Mouse (Mus musculus) heart, embryonic 13.5 days (tissue): ENCODE data around the gene Trim24. TPM values are rescaled to one million over a fixed set of nuclear protein-coding genes. Genes with fewer than 3 reads are reported as not detected.

Source experiments
- ATAC-seq: fragments of 200-750 bp; cut with Nextera tagmentation; 2 replicates; pipeline ENCODE4 v1.8.0; 2017; ENCODE audit warnings: moderate TSS enrichment; ENCODE audit not compliant: insufficient number of reproducible peaks, low FRiP score, low TSS enrichment; ENCODE audit errors: extremely low read depth
- H3K27ac ChIP-seq: fragments of 300-500 bp; sonication (generic); replicated peaks from 2 replicates; pipeline ENCODE4 v1.5.1; 2015; ENCODE audit warnings: moderate library complexity, mild to moderate bottlenecking, inconsistent platforms
- H3K27me3 ChIP-seq: fragments of 300-500 bp; sonication (generic); replicated peaks from 2 replicates; pipeline ENCODE4 v1.6.1; 2015; ENCODE audit warnings: mild to moderate bottlenecking, inconsistent platforms
- H3K36me3 ChIP-seq: fragments of 300-500 bp; sonication (generic); 2 replicates; pipeline ENCODE4 v1.6.1; 2015; ENCODE audit warnings: mild to moderate bottlenecking, inconsistent platforms
- H3K4me1 ChIP-seq: fragments of 300-500 bp; sonication (generic); 2 replicates; pipeline ENCODE4 v1.6.1; 2015; ENCODE audit warnings: inconsistent platforms
- H3K4me2 ChIP-seq: fragments of 300-500 bp; sonication (generic); 2 replicates; pipeline ENCODE4 v1.6.1; 2015; ENCODE audit warnings: inconsistent platforms, mild to moderate bottlenecking, moderate library complexity
- H3K4me3 ChIP-seq: fragments of 300-500 bp; sonication (generic); 2 replicates; pipeline ENCODE4 v1.5.1; 2015; ENCODE audit warnings: moderate library complexity, mild to moderate bottlenecking, inconsistent platforms
- H3K9ac ChIP-seq: fragments of 300-500 bp; sonication (generic); 2 replicates; pipeline ENCODE4 v1.6.1; 2015; ENCODE audit warnings: inconsistent platforms, mild to moderate bottlenecking, moderate library complexity
- H3K9me3 ChIP-seq: fragments of 300-500 bp; sonication (generic); 2 replicates; pipeline ENCODE4 v1.6.1; 2016; ENCODE audit warnings: inconsistent platforms
- whole genome bisulfite sequencing: fragments of 180-500 bp; shearing (Covaris S2); methylation state at CpG from one replicate; pipeline ENCODE4 v1.1.7; 2015; ENCODE audit warnings: mixed read lengths; 5-methylcytosine and 5-hydroxymethylcytosine counted together
- polyA plus RNA-seq: library from polyadenylated mRNA; unstranded; fragments of >200 nt; fragmentation: Nextera tagmentation; extraction: Ambion mirVana; gene quantifications from 2 replicates; pipeline ENCODE4 v1.2.1, GENCODE M21; 2015

Gene Trim24
- polyA plus RNA-seq, 1 experiment from 2014 or later, result 10.0 TPM

DNA sequence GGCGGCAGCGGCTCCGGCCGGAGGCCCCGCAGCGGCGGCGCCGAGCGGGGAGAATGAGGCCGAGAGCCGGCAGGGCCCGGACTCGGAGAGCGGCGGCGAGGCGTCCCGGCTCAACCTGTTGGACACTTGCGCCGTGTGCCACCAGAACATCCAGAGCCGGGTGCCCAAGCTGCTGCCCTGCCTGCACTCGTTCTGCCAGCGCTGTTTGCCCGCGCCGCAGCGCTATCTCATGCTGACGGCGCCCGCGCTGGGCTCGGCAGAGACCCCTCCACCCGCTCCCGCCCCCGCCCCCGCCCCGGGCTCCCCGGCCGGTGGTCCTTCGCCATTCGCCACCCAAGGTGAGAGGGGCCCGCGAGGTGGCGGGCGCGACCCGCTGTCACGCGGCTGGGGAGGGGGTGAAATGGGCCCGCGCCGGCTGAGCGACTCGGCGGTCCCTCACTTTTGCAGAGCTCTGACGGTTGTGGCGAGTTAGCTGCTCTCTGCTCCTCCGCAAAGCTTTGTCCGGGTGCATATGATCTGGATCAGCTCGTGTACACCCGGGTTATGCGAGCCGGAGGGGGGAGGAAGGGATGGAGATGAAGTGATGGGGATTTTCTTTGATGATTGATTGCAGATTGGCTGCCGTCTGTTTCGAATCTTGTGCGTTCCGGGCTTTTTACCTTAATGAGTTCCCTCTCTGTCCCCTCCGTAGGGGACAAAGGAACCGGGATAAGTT is 683 bp downstream of the Trim24 start:
- H3K27me3 ChIP-seq, result no peaks in the 10 kb centered on the region
- peaks cover 40% of the 10 kb centered on the region for H3K9me3 ChIP-seq
- peaks cover 40% of the 10 kb centered on the region for H3K36me3 ChIP-seq
- WGBS, result under 1% methylated on average over 66 of the region's 70 CpGs
- H3K4me3 ChIP-seq, result peak overlapping the region; percentile 93
- peak; percentile 8; the same call in 1 of the 2 replicates for ATAC-seq
- H3K9ac ChIP-seq, result peak overlapping the region; percentile 97
- 0 out of 2 replicates have a peak, but pooled peaks cover 4% of the 10 kb centered on the region for H3K4me1 ChIP-seq
- peak overlapping the region; percentile 73 for H3K4me2 ChIP-seq
- peak overlapping the region; percentile 99 for H3K27ac ChIP-seq

DNA sequence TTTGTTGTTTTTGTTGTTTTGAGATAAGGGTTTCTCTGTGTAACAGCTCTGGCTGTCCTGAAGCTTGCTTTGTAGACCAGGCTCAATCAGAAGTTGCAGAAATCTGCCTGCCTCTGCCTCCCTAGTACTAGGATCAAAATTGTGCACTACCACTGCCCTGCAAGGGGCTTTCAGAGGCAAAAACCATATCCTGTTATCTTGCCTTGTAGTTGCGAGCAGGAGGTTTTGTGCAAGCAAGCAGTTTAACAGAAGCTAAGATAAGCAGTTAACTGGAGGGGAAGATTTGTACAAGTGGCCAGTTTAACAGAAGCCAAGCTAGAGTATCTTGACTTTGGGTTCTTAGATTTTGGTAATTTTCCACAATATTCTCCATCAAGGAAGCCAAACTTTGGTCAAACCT is 2.2 kb downstream of the Trim24 start:
- H3K4me2 ChIP-seq, result peak overlapping the region; percentile 73; the same call in 1 of the 2 replicates
- ATAC-seq, result no peak
- peak overlapping the region; percentile 93; the same call in 1 of the 2 replicates for H3K4me3 ChIP-seq
- peaks cover 44% of the 10 kb centered on the region for H3K9me3 ChIP-seq
- WGBS, result 84% methylated on average over 1 of the region's 1 CpGs
- H3K36me3 ChIP-seq, result peaks cover 56% of the 10 kb centered on the region
- no peak overlapping the region for H3K27ac ChIP-seq
- no peak overlapping the region for H3K9ac ChIP-seq
- H3K27me3 ChIP-seq, result no peaks in the 10 kb centered on the region
- 0 out of 2 replicates have a peak, but pooled peaks cover 4% of the 10 kb centered on the region for H3K4me1 ChIP-seq

DNA sequence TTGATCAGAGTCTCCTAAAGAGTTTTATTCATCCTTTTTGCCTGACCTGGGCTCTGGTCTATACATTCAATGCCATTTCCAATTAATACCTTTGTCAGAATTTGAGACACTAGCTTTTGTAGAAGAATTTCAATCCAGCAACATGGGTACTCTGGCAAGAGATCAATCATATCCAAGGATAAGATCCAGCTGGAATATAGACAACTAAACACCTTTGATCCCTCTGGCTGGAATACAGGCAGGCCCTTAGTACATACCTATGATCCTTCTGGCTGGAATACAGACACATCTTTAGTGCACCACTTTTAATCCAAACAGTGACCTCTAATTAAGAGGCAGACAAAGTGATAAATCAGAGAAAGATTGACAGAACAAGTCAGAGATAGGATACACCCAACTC is 3.1 kb downstream of the Trim24 start:
- no peak for ATAC-seq
- no peak overlapping the region for H3K27ac ChIP-seq
- H3K27me3 ChIP-seq, result no peaks in the 10 kb centered on the region
- H3K4me3 ChIP-seq, result no peak overlapping the region
- peaks cover 44% of the 10 kb centered on the region for H3K9me3 ChIP-seq
- H3K4me1 ChIP-seq, result 0 out of 2 replicates have a peak, but pooled peaks cover 7% of the 10 kb centered on the region
- H3K9ac ChIP-seq, result no peak overlapping the region
- no peak overlapping the region for H3K4me2 ChIP-seq
- peaks cover 64% of the 10 kb centered on the region for H3K36me3 ChIP-seq

- 71% methylated on average over 1 of the region's 1 CpGs for WGBS
- Histone ChIP-seq H3K9ac (no peak overlapping the region), H3K9me3 (peaks cover 45% of the 10 kb centered on the region), H3K36me3 (peaks cover 81% of the 10 kb centered on the region), H3K27me3 (no peaks in the 10 kb centered on the region), H3K4me2 (no peak overlapping the region), H3K27ac (no peak overlapping the region), H3K4me3 (no peak overlapping the region), H3K4me1 (0 out of 2 replicates have a peak, but pooled peaks cover 4% of the 10 kb centered on the region)
- no peak for ATAC-seq
These were observed 7.6 kb downstream of the Trim24 start for GRCm38 (mm10) chr6:37878206-37878605.

- H3K36me3 ChIP-seq, result peaks cover 57% of the 10 kb centered on the region
- peaks cover 22% of the 10 kb centered on the region for H3K9me3 ChIP-seq
- no peaks in the 10 kb centered on the region for H3K27me3 ChIP-seq
- H3K9ac ChIP-seq, result no peak overlapping the region
- WGBS, result 97% methylated on average over 3 of the region's 3 CpGs
- ATAC-seq, result no peak
- H3K4me3 ChIP-seq, result no peak overlapping the region
- H3K4me2 ChIP-seq, result no peak overlapping the region
- H3K4me1 ChIP-seq, result peaks cover 12% of the 10 kb centered on the region; the same call in 1 of the 2 replicates
- H3K27ac ChIP-seq, result no peak overlapping the region
These were observed 10.0 kb downstream of the Trim24 start for GRCm38 (mm10) chr6:37880586-37880985.

DNA sequence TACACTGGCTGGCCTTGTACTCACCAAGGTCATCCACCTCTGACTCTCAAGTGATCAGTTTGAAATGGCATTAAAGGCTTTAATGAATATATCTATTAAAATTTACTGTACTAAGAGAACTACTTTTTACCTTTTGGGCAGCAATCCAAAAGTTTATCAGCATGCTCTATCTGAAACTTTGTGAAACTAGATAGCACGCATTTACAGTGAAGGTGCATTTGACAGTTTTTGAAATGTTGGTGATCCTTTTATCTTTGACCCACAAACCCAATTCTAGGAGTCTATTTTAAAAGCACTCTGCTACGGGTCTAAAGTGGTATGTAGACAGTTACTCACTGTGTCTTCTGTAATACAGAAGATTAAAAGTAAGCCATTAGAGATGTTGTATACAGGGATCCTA is 23.0 kb downstream of the Trim24 start:
- Histone ChIP-seq H3K4me2 (no peak overlapping the region), H3K27me3 (no peaks in the 10 kb centered on the region), H3K9me3 (peaks cover 6% of the 10 kb centered on the region; the same call in 1 of the 2 replicates), H3K36me3 (peaks cover 12% of the 10 kb centered on the region), H3K9ac (no peak overlapping the region), H3K27ac (0 out of 2 replicates have a peak overlapping the region, but pooled peaks have one; percentile 36), H3K4me1 (peaks cover 18% of the 10 kb centered on the region), H3K4me3 (no peak overlapping the region)
- ATAC-seq, result no peak
- WGBS, result 57% methylated on average over 2 of the region's 2 CpGs

GRCm38 (mm10) chr6:37895646-37896435 is 25.2 kb downstream of the Trim24 start:
- Histone ChIP-seq H3K9ac (peak overlapping the region; percentile 40; the same call in 1 of the 2 replicates), H3K27ac (peak overlapping the region; percentile 70), H3K36me3 (peaks cover 7% of the 10 kb centered on the region), H3K4me2 (no peak overlapping the region), H3K27me3 (no peaks in the 10 kb centered on the region), H3K4me1 (peaks cover 20% of the 10 kb centered on the region), H3K4me3 (no peak overlapping the region), H3K9me3 (peaks cover 1% of the 10 kb centered on the region; the same call in 1 of the 2 replicates)
- WGBS, result 72% methylated on average over 5 of the region's 5 CpGs
- ATAC-seq, result 0 out of 2 replicates have a peak, but pooled peaks have one; percentile 19

- Histone ChIP-seq H3K27ac (no peak overlapping the region), H3K27me3 (no peaks in the 10 kb centered on the region), H3K9me3 (no peaks in the 10 kb centered on the region), H3K4me1 (peaks cover 12% of the 10 kb centered on the region), H3K9ac (no peak overlapping the region), H3K4me3 (no peak overlapping the region), H3K36me3 (peaks cover 18% of the 10 kb centered on the region), H3K4me2 (no peak overlapping the region)
- WGBS, result 91% methylated on average over 2 of the region's 2 CpGs
- ATAC-seq, result no peak
These were observed 29.6 kb downstream of the Trim24 start for GRCm38 (mm10) chr6:37900221-37900620.

DNA sequence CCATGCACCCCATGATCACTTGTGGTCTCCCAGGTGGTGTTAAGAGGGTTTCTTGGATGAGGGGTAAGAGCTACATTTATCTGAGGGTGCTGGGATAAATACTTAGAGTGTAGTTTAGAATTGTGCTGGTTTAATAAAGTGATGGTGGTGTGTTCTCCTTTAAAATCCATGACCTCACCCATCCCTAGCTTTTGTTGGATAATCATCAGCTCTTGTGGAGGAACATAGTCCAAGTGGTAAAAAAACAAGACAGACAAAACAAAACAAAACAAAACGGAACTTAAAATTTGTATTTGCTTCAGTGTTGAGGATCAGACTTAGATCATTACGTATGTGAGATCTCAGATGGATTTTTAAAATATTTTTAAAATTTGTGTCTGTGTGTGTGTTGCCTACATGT is 31.2 kb downstream of the Trim24 start:
- WGBS, result 78% methylated on average over 2 of the region's 2 CpGs
- Histone ChIP-seq H3K4me2 (no peak overlapping the region), H3K4me3 (no peak overlapping the region), H3K27me3 (no peaks in the 10 kb centered on the region), H3K27ac (no peak overlapping the region), H3K9ac (no peak overlapping the region), H3K9me3 (no peaks in the 10 kb centered on the region), H3K36me3 (peaks cover 33% of the 10 kb centered on the region), H3K4me1 (0 out of 2 replicates have a peak, but pooled peaks cover 2% of the 10 kb centered on the region)
- no peak for ATAC-seq

GRCm38 (mm10) chr6:37903810-37904209 is 33.2 kb downstream of the Trim24 start:
- no peak overlapping the region for H3K4me3 ChIP-seq
- no peaks in the 10 kb centered on the region for H3K27me3 ChIP-seq
- WGBS, result 77% methylated on average over 1 of the region's 1 CpGs
- H3K36me3 ChIP-seq, result peaks cover 47% of the 10 kb centered on the region
- H3K4me2 ChIP-seq, result no peak overlapping the region
- H3K9me3 ChIP-seq, result no peaks in the 10 kb centered on the region
- H3K27ac ChIP-seq, result no peak overlapping the region
- H3K4me1 ChIP-seq, result 0 out of 2 replicates have a peak, but pooled peaks cover 2% of the 10 kb centered on the region
- no peak for ATAC-seq
- H3K9ac ChIP-seq, result no peak overlapping the region

GRCm38 (mm10) chr6:37913525-37913924 is 42.9 kb downstream of the Trim24 start:
- no peaks in the 10 kb centered on the region for H3K4me1 ChIP-seq
- peaks cover 9% of the 10 kb centered on the region for H3K9me3 ChIP-seq
- no peak overlapping the region for H3K4me2 ChIP-seq
- H3K9ac ChIP-seq, result no peak overlapping the region
- H3K27me3 ChIP-seq, result no peaks in the 10 kb centered on the region
- H3K36me3 ChIP-seq, result peaks cover 53% of the 10 kb centered on the region
- no peak for ATAC-seq
- WGBS, result 93% methylated on average over 2 of the region's 2 CpGs
- no peak overlapping the region for H3K27ac ChIP-seq
- no peak overlapping the region for H3K4me3 ChIP-seq
